Mouse (Mus musculus) ES-Bruce4 (cell line): ENCODE results near the gene Npm1. TPM values are rescaled to one million over a fixed set of nuclear protein-coding genes. Genes with fewer than 3 reads are reported as not detected.

ENCODE experiments used
- H3K27ac ChIP-seq: 2 replicates; pipeline ENCODE4 v1.5.1; 2012; ENCODE audit warnings: low read length, inconsistent platforms; ENCODE audit not compliant: insufficient read depth
- H3K27me3 ChIP-seq: 2 replicates; pipeline ENCODE4 v1.6.1; 2012; ENCODE audit warnings: mild to moderate bottlenecking, low read length, inconsistent platforms; ENCODE audit not compliant: control insufficient read depth, poor library complexity, insufficient read depth, severe bottlenecking
- H3K36me3 ChIP-seq: 2 replicates; pipeline ENCODE4 v1.6.1; 2012; ENCODE audit warnings: inconsistent platforms, mild to moderate bottlenecking, low read length, moderate library complexity; ENCODE audit not compliant: control insufficient read depth, poor library complexity, insufficient read depth, severe bottlenecking
- H3K4me1 ChIP-seq: one replicate; pipeline ENCODE4 v1.8.1; 2011; ENCODE audit warnings: low read length; ENCODE audit not compliant: control insufficient read depth, insufficient read depth
- H3K4me3 ChIP-seq: 2 replicates; pipeline ENCODE4 v1.5.1; 2011; ENCODE audit warnings: low read depth, mild to moderate bottlenecking, low read length
- H3K9ac ChIP-seq: 2 replicates; pipeline ENCODE4 v1.6.1; 2012; ENCODE audit warnings: low read depth, mild to moderate bottlenecking, inconsistent platforms; ENCODE audit not compliant: poor library complexity, severe bottlenecking
- H3K9me3 ChIP-seq: replicated peaks from 2 replicates; pipeline ENCODE4 v1.6.1; 2012; ENCODE audit warnings: mild to moderate bottlenecking, low read length, inconsistent platforms; ENCODE audit not compliant: control insufficient read depth, poor library complexity, insufficient read depth, severe bottlenecking
- CTCF ChIP-seq: IDR thresholded peaks from one replicate; pipeline ENCODE4 v1.8.1; 2011; ENCODE audit warnings: low read depth, low read length
- EP300 ChIP-seq: IDR thresholded peaks from 2 replicates; pipeline ENCODE4 v1.6.1; 2011; ENCODE audit warnings: low read depth, low read length; ENCODE audit not compliant: insufficient read depth
- POLR2A ChIP-seq: IDR thresholded peaks from one replicate; pipeline ENCODE4 v1.8.1; 2011; ENCODE audit warnings: low read length; ENCODE audit not compliant: insufficient read depth
- polyA plus RNA-seq: library from polyadenylated mRNA; stranded (reverse); fragments of >200 nt; gene quantifications from 2 replicates; pipeline ENCODE4 v1.2.4, GENCODE M21; 2011; ENCODE audit warnings: low read depth; ENCODE audit not compliant: missing spikeins, insufficient read depth, insufficient read length

Gene Npm1
- polyA plus RNA-seq, 1 experiment = 5,189 TPM

DNA sequence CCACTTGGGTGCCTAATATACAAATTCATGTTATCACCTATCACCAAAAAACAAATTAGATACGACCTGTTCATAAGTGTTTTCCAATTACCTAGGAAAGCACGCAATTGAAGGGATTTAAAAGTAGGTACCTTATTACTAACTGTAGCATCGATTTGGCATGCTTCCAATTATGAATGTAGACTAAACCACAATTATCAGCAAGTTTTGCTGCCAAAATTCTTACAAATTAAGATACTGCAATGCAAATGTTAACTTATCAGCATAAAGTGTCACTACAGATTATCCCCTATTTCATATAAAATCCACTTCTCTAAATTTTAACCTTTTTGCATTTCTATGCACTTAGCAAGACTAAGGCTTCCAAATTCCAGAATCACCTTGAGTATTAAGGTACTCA is 8.5 kb downstream of the Npm1 start:
- Histone ChIP-seq H3K9me3 (no peaks in the 10 kb centered on the region), H3K36me3 (peaks cover 89% of the 10 kb centered on the region), H3K4me1 (peaks cover 2% of the 10 kb centered on the region), H3K27ac (no peak overlapping the region), H3K9ac (no peak overlapping the region), H3K4me3 (no peak overlapping the region), H3K27me3 (no peaks in the 10 kb centered on the region; the same call in 1 of the 2 replicates)
- TF ChIP-seq EP300 = no peak
- TF ChIP-seq CTCF = no peak
- no peak for TF ChIP-seq POLR2A

DNA sequence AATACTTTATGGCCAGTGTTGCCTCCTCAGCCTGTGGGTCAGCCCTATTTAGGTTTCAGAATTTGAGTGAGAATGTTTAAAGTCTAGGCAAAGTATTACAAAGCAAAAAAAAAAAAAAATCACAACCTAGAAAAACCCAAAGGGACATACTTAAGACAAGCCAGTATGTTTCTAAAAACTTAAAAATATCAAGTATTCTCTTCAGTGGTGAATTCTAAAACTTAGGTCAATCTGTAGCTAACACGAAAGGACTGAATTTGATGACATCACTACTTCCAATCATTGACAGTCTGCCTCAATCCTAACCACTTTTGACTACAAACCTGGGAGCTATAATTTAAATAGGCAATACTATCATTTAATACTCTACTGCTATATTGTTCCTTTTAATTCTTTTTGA is 10.0 kb downstream of the Npm1 start:
- Histone ChIP-seq H3K4me1 (no peaks in the 10 kb centered on the region), H3K27ac (no peak overlapping the region), H3K27me3 (no peaks in the 10 kb centered on the region; the same call in 1 of the 2 replicates), H3K36me3 (peaks cover 74% of the 10 kb centered on the region), H3K9me3 (no peaks in the 10 kb centered on the region), H3K9ac (no peak overlapping the region), H3K4me3 (no peak overlapping the region)
- TF ChIP-seq POLR2A (no peak), EP300 (no peak), CTCF (no peak)

DNA sequence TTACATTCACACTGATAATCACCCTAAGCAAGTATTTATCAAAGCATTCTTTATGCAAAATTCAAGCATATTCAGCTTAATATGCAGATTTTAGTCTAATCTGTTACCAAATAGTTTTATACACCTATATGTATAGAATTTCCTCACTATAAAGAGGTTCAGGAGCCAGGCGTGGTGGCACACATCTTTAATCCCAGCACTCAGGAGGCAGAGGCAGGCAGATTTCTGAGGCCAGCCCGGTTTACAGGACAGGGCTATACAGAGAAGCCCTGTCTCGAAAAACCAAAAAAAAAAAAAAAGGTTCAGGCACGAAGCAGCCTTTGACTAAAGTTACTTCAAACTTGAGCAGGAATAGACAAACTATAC is 11.2 kb downstream of the Npm1 start:
- H3K4me1 ChIP-seq = no peaks in the 10 kb centered on the region
- H3K4me3 ChIP-seq = no peak overlapping the region
- no peak overlapping the region for H3K27ac ChIP-seq
- TF ChIP-seq EP300 = no peak
- no peak for TF ChIP-seq POLR2A
- TF ChIP-seq CTCF = no peak
- H3K36me3 ChIP-seq = peaks cover 63% of the 10 kb centered on the region
- no peaks in the 10 kb centered on the region for H3K9me3 ChIP-seq
- no peak overlapping the region for H3K9ac ChIP-seq
- peaks cover 3% of the 10 kb centered on the region; the same call in 1 of the 2 replicates for H3K27me3 ChIP-seq

DNA sequence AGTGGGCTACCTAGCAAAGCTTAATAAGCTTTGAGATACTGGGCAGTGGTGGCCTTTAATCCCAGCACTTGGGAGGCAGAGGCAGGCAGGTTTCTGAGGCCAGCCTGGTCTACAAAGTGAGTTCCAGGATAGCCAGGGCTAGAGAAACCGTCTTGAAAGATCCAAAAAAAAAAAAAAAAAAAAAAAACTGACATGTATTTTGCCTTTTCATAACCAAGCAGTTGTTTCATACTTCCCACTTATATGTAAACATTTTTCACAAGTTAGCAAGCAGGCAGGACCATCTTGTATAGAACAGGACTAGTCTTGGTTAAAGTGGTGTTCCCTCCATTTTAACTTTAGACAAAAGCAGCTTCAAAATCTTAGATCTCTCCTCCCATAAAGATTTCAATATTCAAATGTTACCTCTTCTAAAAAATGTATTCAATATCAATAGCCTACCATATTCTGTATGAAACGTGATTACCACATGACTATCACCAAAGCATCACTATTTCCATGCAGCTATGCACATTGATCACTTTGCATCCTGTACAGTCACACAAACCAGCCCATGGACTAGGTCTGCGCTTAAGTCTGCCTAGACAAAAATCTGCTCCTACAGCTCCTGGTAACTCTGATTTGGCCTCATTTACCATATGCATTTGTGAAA is 11.8 kb downstream of the Npm1 start:
- peaks cover 58% of the 10 kb centered on the region for H3K36me3 ChIP-seq
- TF ChIP-seq EP300 = no peak
- TF ChIP-seq POLR2A = no peak
- no peak for TF ChIP-seq CTCF
- no peaks in the 10 kb centered on the region for H3K9me3 ChIP-seq
- no peak overlapping the region for H3K9ac ChIP-seq
- H3K4me3 ChIP-seq = no peak overlapping the region
- H3K4me1 ChIP-seq = no peaks in the 10 kb centered on the region
- peak overlapping the region; percentile 38; the same call in 1 of the 2 replicates for H3K27ac ChIP-seq
- H3K27me3 ChIP-seq = peaks cover 3% of the 10 kb centered on the region; the same call in 1 of the 2 replicates

DNA sequence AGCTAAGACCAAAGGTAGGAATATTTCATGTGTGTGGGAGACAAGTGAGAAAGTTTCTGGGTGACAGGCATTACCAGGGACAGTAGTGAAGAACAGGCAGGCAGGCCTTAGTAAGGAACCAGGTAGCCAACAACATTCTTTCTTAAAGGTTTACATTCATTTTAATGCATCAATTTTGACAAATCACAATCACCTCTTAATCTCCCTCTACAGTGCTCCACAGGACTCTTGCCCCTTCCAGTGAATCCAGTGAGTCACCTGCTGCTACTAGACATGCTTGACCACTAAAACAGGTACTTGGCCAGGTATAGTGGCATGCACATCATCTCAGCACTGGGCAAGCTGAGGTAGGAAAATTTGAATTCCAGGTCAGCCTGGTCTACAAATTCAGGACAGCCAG is 12.6 kb downstream of the Npm1 start:
- Histone ChIP-seq H3K36me3 (peaks cover 51% of the 10 kb centered on the region), H3K4me3 (no peak overlapping the region), H3K9me3 (no peaks in the 10 kb centered on the region), H3K27ac (no peak overlapping the region), H3K4me1 (no peaks in the 10 kb centered on the region), H3K27me3 (peaks cover 3% of the 10 kb centered on the region; the same call in 1 of the 2 replicates), H3K9ac (no peak overlapping the region)
- TF ChIP-seq CTCF (no peak), POLR2A (no peak), EP300 (no peak)

DNA sequence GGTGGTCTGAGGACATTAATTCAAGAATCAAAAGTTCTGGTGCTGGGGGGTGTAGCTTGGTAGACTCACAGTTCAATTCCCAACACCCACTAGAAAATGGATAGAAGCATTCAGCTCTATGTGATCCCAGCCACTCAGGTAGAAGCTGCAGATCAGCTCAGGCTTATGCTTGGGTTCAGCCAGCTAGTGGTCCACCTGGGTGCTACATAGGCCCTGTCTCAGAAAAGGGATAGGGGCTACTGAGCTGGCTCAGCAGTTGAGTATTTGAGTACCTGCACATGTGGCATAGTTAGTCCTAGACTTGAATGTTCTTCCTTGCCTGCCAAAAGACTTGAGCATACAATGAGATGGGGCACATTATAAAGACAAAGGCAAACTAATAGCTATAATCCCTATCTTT is 13.6 kb downstream of the Npm1 start:
- Histone ChIP-seq H3K27me3 (peaks cover 3% of the 10 kb centered on the region; the same call in 1 of the 2 replicates), H3K9me3 (no peaks in the 10 kb centered on the region), H3K9ac (no peak overlapping the region), H3K4me1 (no peaks in the 10 kb centered on the region), H3K4me3 (no peak overlapping the region), H3K27ac (no peak overlapping the region), H3K36me3 (peaks cover 42% of the 10 kb centered on the region)
- TF ChIP-seq POLR2A = no peak
